Mouse (Mus musculus) adrenal gland, postnatal 10 days (tissue): ENCODE results near the gene Emilin2. TPM values are rescaled to one million over a fixed set of nuclear protein-coding genes. Genes with fewer than 3 reads are reported as not detected.
A peak's percentile ranks its signal among the peaks of the same experiment; 100 is the strongest.

ENCODE experiments used
- DNase-seq: peaks from one replicate; pipeline ENCODE4 v3.0.0; 2021; ENCODE audit warnings: mixed read lengths
- total RNA-seq, 2 experiments: library from RNA; stranded (reverse); gene quantifications; 2 replicates each; pipeline ENCODE4 v1.2.3; 2021

Emilin2 gene
- total RNA-seq, 2 experiments from 2014 or later: 14.0 to 15.4 TPM

GRCm38 (mm10) chr17:71231998-71232397 is 79.8 kb downstream of the Emilin2 start:
- no peak for DNase-seq

- no peak for DNase-seq
These were observed 81.6 kb downstream of the Emilin2 start for GRCm38 (mm10) chr17:71230108-71230709.

GRCm38 (mm10) chr17:71228651-71229050 is 83.1 kb downstream of the Emilin2 start:
- DNase-seq: no peak

GRCm38 (mm10) chr17:71227128-71227895 is 84.5 kb downstream of the Emilin2 start:
- no peak for DNase-seq

- peak; percentile 46 for DNase-seq
These were observed 86.7 kb downstream of the Emilin2 start for GRCm38 (mm10) chr17:71225091-71225490.

- DNase-seq: peak; percentile 42
These were observed 87.3 kb downstream of the Emilin2 start for GRCm38 (mm10) chr17:71224521-71224920.

- no peak for DNase-seq
These were observed 88.1 kb downstream of the Emilin2 start for GRCm38 (mm10) chr17:71223676-71224075.

- no peak for DNase-seq
These were observed 90.4 kb downstream of the Emilin2 start for GRCm38 (mm10) chr17:71221383-71221782.

GRCm38 (mm10) chr17:71217111-71217685 is 94.6 kb downstream of the Emilin2 start:
- DNase-seq: no peak

GRCm38 (mm10) chr17:71216263-71216662 is 95.5 kb downstream of the Emilin2 start:
- DNase-seq: no peak

- no peak for DNase-seq
These were observed 96.4 kb downstream of the Emilin2 start for GRCm38 (mm10) chr17:71215241-71215839.

- DNase-seq: no peak
These were observed 97.1 kb downstream of the Emilin2 start for GRCm38 (mm10) chr17:71214514-71215240.

GRCm38 (mm10) chr17:71213666-71214065 is 98.1 kb downstream of the Emilin2 start:
- no peak for DNase-seq

- no peak for DNase-seq
These were observed 99.7 kb downstream of the Emilin2 start for GRCm38 (mm10) chr17:71211962-71212646.

GRCm38 (mm10) chr17:71209936-71210335 is 101.8 kb downstream of the Emilin2 start:
- no peak for DNase-seq

GRCm38 (mm10) chr17:71208921-71209320 is 102.9 kb downstream of the Emilin2 start:
- no peak for DNase-seq

GRCm38 (mm10) chr17:71208376-71208775 is 103.4 kb downstream of the Emilin2 start:
- no peak for DNase-seq

GRCm38 (mm10) chr17:71207268-71207667 is 104.5 kb downstream of the Emilin2 start:
- no peak for DNase-seq

GRCm38 (mm10) chr17:71206136-71206893 is 105.5 kb downstream of the Emilin2 start:
- peak; percentile 13 for DNase-seq

GRCm38 (mm10) chr17:71204809-71205091 is 107.0 kb downstream of the Emilin2 start:
- no peak for DNase-seq
